Mouse (Mus musculus): ENCODE data around the gene Ramp1. TPM values are rescaled to one million over a fixed set of nuclear protein-coding genes. Genes with fewer than 3 reads are reported as not detected.
A peak's percentile ranks its signal among the peaks of the same experiment; 100 is the strongest.

Ramp1 gene
- polyA plus RNA-seq, 1 experiment, result 23.5 TPM

DNA sequence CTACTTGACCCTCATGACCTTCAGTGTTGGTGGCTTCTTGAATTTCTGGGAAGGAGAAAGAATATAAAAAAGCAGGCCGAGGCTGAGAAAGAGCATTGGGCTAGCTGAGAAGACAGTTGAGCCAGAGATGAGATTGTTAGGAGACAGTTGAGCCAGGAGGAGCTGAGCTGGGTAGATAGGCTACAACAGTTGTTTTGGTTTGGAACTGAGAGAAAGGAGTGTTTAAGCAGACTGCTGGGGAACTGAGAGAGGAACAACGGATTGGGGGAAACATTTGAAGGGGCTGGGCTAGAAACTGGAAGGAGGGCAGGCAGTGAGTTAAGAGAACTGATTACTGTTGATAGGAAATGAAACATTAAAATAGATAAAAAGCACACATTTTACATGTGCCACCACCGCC is 3.6 kb upstream of the Ramp1 start:
- Histone ChIP-seq H3K36me3 (ENCODE audit: control insufficient read depth, insufficient read depth, low read length) (no peaks in the 10 kb centered on the region), H3K27ac (ENCODE audit: insufficient read depth, low read depth, low read length) (no peak overlapping the region), H3K27me3 (ENCODE audit: control insufficient read depth, insufficient read depth, low read length) (peaks cover 5% of the 10 kb centered on the region; the same call in 1 of the 2 replicates), H3K4me1 (ENCODE audit: control insufficient read depth, insufficient read depth, insufficient read length, low read length) (peaks cover 6% of the 10 kb centered on the region; the same call in 1 of the 2 replicates), H3K4me3 (ENCODE audit: low read depth, low read length) (no peak overlapping the region)
- TF ChIP-seq POLR2A (IDR thresholded peaks at IDR 0.05; ENCODE audit: low read depth, low read length) (no peak), CTCF (IDR thresholded peaks at IDR 0.05; ENCODE audit: extremely low read depth, insufficient read length, insufficient replicate concordance, low read depth, low read length) (no peak)
- WGBS, result 49% methylated on average over 3 of the region's 3 CpGs

DNA sequence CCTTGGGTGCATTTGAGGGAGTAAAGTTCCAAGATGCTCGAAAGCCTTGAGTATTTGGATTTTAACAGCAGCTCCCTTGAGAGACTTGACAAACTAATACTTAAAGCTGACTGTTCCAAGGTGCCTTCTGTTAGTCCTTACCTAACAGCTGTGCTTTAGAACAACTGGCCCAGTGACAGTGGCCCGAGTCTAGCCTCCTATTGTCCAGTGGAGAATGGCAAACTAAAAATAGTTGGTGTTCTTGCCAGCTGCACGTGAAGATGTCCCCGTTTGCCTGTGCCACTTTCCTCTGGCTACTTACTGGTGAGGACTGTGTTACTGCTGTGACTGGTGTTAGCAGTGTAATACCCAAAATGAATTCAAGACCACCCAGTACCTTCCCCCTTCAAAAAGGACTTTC is 2.8 kb upstream of the Ramp1 start:
- Histone ChIP-seq H3K27ac (ENCODE audit: insufficient read depth, low read depth, low read length) (no peak overlapping the region), H3K4me3 (ENCODE audit: low read depth, low read length) (no peak overlapping the region), H3K36me3 (ENCODE audit: control insufficient read depth, insufficient read depth, low read length) (no peaks in the 10 kb centered on the region), H3K4me1 (ENCODE audit: control insufficient read depth, insufficient read depth, insufficient read length, low read length) (peaks cover 6% of the 10 kb centered on the region; the same call in 1 of the 2 replicates), H3K27me3 (ENCODE audit: control insufficient read depth, insufficient read depth, low read length) (peaks cover 5% of the 10 kb centered on the region; the same call in 1 of the 2 replicates)
- TF ChIP-seq CTCF (IDR thresholded peaks at IDR 0.05; ENCODE audit: extremely low read depth, insufficient read length, insufficient replicate concordance, low read depth, low read length) (no peak), POLR2A (IDR thresholded peaks at IDR 0.05; ENCODE audit: low read depth, low read length) (no peak)
- 74% methylated on average over 4 of the region's 4 CpGs for WGBS

DNA sequence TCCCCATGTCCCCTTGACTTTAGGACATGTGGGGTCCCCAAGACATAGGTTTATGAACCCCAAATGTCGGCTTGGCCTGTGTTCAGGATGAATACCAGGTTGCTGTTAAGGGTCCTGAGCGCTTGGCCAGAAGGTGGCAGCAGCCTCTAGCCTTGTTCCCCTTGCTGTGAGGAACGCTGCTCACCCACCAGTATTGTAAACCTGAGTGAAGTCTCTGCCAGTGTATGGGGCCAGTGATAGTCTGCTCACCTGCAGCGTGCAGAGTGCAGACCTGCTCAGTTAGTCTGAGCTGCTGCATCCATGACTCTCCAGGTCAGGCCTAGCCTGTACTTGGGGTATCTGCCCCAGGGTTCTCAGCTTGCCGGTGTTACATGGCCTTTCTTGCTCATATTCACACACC is 536 bp upstream of the Ramp1 start:
- no peak overlapping the region for H3K27ac ChIP-seq (ENCODE audit: insufficient read depth, low read depth, low read length)
- no peak overlapping the region for H3K4me3 ChIP-seq (ENCODE audit: low read depth, low read length)
- TF ChIP-seq POLR2A (IDR thresholded peaks at IDR 0.05; ENCODE audit: low read depth, low read length), result no peak
- peak; percentile 62 for TF ChIP-seq CTCF (IDR thresholded peaks at IDR 0.05; ENCODE audit: extremely low read depth, insufficient read length, insufficient replicate concordance, low read depth, low read length)
- no peaks in the 10 kb centered on the region for H3K36me3 ChIP-seq (ENCODE audit: control insufficient read depth, insufficient read depth, low read length)
- H3K4me1 ChIP-seq (ENCODE audit: control insufficient read depth, insufficient read depth, insufficient read length, low read length), result peaks cover 6% of the 10 kb centered on the region; the same call in 1 of the 2 replicates
- WGBS, result 30% methylated on average over 5 of the region's 5 CpGs
- H3K27me3 ChIP-seq (ENCODE audit: control insufficient read depth, insufficient read depth, low read length), result peaks cover 5% of the 10 kb centered on the region; the same call in 1 of the 2 replicates

GRCm38 (mm10) chr1:91180174-91180565 is 548 bp downstream of the Ramp1 start:
- Histone ChIP-seq H3K27ac (ENCODE audit: insufficient read depth, low read depth, low read length) (0 out of 2 replicates have a peak overlapping the region, but pooled peaks have one; percentile 7), H3K36me3 (ENCODE audit: control insufficient read depth, insufficient read depth, low read length) (no peaks in the 10 kb centered on the region), H3K27me3 (ENCODE audit: control insufficient read depth, insufficient read depth, low read length) (peaks cover 5% of the 10 kb centered on the region; the same call in 1 of the 2 replicates), H3K4me3 (ENCODE audit: low read depth, low read length) (peak overlapping the region; percentile 61), H3K4me1 (ENCODE audit: control insufficient read depth, insufficient read depth, insufficient read length, low read length) (peaks cover 6% of the 10 kb centered on the region; the same call in 1 of the 2 replicates)
- 14% methylated on average over 14 of the region's 14 CpGs for WGBS
- TF ChIP-seq POLR2A (IDR thresholded peaks at IDR 0.05; ENCODE audit: low read depth, low read length), result no peak
- TF ChIP-seq CTCF (IDR thresholded peaks at IDR 0.05; ENCODE audit: extremely low read depth, insufficient read length, insufficient replicate concordance, low read depth, low read length), result no peak

- TF ChIP-seq POLR2A (IDR thresholded peaks at IDR 0.05; ENCODE audit: low read depth, low read length) (no peak), CTCF (IDR thresholded peaks at IDR 0.05; ENCODE audit: extremely low read depth, insufficient read length, insufficient replicate concordance, low read depth, low read length) (no peak)
- H3K27me3 ChIP-seq (ENCODE audit: control insufficient read depth, insufficient read depth, low read length), result peaks cover 5% of the 10 kb centered on the region; the same call in 1 of the 2 replicates
- H3K4me3 ChIP-seq (ENCODE audit: low read depth, low read length), result peak overlapping the region; percentile 25
- no peaks in the 10 kb centered on the region for H3K36me3 ChIP-seq (ENCODE audit: control insufficient read depth, insufficient read depth, low read length)
- H3K27ac ChIP-seq (ENCODE audit: insufficient read depth, low read depth, low read length), result peak overlapping the region; percentile 17; the same call in 1 of the 2 replicates
- WGBS, result 31% methylated on average over 6 of the region's 6 CpGs
- peaks cover 6% of the 10 kb centered on the region; the same call in 1 of the 2 replicates for H3K4me1 ChIP-seq (ENCODE audit: control insufficient read depth, insufficient read depth, insufficient read length, low read length)
Measured at GRCm38 (mm10) chr1:91180723-91181122, 1.1 kb downstream of the Ramp1 start.

DNA sequence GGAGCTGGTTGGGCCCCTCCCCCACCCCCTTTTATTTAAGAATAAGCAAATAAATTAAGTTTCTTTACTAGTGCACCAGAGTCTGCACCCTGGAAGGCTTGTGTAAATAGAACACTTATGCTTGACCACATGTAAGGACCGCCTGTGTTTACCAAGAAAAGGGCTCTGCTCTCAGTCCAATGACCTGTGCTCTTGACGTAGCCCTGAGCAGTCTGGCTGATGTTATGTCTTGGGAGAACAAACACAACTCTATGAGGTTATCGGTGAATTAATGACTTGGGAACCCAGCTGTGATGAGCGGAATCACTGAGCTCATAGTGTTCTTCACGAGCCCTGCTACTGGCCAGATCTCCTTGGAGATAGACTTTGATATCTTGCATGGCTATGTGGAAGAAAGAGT is 1.6 kb downstream of the Ramp1 start:
- WGBS, result 19% methylated on average over 5 of the region's 5 CpGs
- no peak overlapping the region for H3K4me3 ChIP-seq (ENCODE audit: low read depth, low read length)
- H3K27ac ChIP-seq (ENCODE audit: insufficient read depth, low read depth, low read length), result peak overlapping the region; percentile 17; the same call in 1 of the 2 replicates

GRCm38 (mm10) chr1:91181784-91182450 is 2.3 kb downstream of the Ramp1 start:
- Histone ChIP-seq H3K27me3 (ENCODE audit: control insufficient read depth, insufficient read depth, low read length) (peaks cover 5% of the 10 kb centered on the region; the same call in 1 of the 2 replicates), H3K36me3 (ENCODE audit: control insufficient read depth, insufficient read depth, low read length) (no peaks in the 10 kb centered on the region), H3K4me1 (ENCODE audit: control insufficient read depth, insufficient read depth, insufficient read length, low read length) (peaks cover 6% of the 10 kb centered on the region; the same call in 1 of the 2 replicates), H3K27ac (ENCODE audit: insufficient read depth, low read depth, low read length) (peak overlapping the region; percentile 39; the same call in 1 of the 2 replicates), H3K4me3 (ENCODE audit: low read depth, low read length) (peak overlapping the region; percentile 27; the same call in 1 of the 2 replicates)
- 17% methylated on average over 12 of the region's 12 CpGs for WGBS
- no peak for TF ChIP-seq CTCF (IDR thresholded peaks at IDR 0.05; ENCODE audit: extremely low read depth, insufficient read length, insufficient replicate concordance, low read depth, low read length)
- no peak for TF ChIP-seq POLR2A (IDR thresholded peaks at IDR 0.05; ENCODE audit: low read depth, low read length)

More for the DNA sequence above, 1.6 kb downstream of the Ramp1 start:
- TF ChIP-seq POLR2A (IDR thresholded peaks at IDR 0.05; ENCODE audit: low read depth, low read length), result no peak
- TF ChIP-seq CTCF (IDR thresholded peaks at IDR 0.05; ENCODE audit: extremely low read depth, insufficient read length, insufficient replicate concordance, low read depth, low read length), result no peak
- H3K4me1 ChIP-seq (ENCODE audit: control insufficient read depth, insufficient read depth, insufficient read length, low read length), result peaks cover 6% of the 10 kb centered on the region; the same call in 1 of the 2 replicates
- peaks cover 5% of the 10 kb centered on the region; the same call in 1 of the 2 replicates for H3K27me3 ChIP-seq (ENCODE audit: control insufficient read depth, insufficient read depth, low read length)
- no peaks in the 10 kb centered on the region for H3K36me3 ChIP-seq (ENCODE audit: control insufficient read depth, insufficient read depth, low read length)

Data from small intestine, adult 2 months (tissue).